Mouse (Mus musculus): Measurements from ENCODE around the gene Dqx1. TPM values are rescaled to one million over a fixed set of nuclear protein-coding genes. Genes with fewer than 3 reads are reported as not detected.

The Dqx1 gene
- total RNA-seq (2023): 1 to 10 TPM; 8.8 to 9.3 TPM

DNA sequence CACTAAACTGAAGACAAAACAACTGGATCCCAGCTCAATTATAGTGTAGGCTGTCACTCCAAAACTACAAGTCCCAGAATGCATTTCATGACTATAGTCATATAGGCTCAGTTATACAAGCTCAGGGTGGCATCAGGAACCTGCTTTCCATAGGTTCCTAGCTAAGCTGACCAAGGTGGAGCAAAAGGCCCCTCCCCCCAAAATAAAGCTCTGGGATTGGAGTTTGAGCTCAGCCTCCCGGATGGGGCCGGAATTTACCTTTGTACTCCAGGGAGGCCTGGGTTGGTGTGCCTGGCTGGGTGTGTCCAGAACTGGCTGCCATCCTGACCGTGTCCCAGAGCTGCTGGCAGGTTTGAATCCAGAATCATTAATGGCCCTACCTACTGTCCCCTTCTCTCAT is at the start of gene Dqx1:
Gene Dqx1 (plus strand): TSS at position 55 of the 400 bp plus-strand sequence.

DNA sequence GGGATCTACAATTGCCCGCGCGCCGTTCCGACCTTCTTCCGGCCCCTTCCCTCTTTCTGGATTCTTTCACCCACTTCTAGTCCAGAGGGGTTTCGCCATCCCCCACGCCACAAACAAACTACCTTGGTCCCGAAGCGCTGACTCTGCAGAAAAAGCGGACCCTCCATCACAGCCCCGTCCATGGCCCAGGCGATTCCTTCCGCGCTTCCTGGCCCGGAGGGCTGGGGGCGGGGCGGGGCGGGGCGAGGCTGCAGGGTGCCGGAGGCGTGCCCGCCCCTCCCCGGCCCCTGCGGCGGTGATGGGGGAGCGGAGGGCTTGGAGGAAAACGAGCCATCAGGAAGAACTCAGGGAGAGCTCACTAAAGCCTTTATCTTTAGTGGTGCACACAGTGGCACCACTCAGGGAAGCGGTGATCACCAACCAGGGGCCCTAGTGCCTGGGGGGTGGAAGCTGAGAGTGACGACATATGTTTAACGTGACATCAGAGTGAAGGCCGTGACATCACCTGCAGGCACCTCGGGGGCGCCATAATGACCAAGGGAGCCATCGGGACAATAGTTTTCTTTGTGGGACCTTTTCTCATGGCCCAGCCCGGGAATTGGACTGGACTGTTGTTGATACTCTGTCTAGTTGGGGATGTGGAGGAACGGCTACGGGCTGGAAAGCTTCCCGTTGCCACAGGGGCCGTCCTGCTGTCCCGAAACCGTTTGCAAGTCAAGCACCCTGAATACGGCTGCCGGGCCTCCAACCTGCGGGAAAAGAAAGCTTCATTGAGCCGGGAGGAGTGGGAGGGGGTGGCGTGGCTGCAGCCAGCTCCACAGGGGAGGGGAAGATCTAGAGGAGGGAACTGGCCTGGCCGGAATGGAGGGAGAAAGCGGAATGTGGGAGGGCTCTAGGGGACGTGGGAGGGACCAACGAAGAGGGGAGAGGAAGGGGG is 24.1 kb upstream of the Dqx1 start, which contains the start of the genes Dok1 and Loxl3:
Gene Dok1 (minus strand): TSS at position 223 of the 937 bp plus-strand sequence.
Gene Loxl3 (plus strand): TSS at position 925 of the 937 bp plus-strand sequence.

DNA sequence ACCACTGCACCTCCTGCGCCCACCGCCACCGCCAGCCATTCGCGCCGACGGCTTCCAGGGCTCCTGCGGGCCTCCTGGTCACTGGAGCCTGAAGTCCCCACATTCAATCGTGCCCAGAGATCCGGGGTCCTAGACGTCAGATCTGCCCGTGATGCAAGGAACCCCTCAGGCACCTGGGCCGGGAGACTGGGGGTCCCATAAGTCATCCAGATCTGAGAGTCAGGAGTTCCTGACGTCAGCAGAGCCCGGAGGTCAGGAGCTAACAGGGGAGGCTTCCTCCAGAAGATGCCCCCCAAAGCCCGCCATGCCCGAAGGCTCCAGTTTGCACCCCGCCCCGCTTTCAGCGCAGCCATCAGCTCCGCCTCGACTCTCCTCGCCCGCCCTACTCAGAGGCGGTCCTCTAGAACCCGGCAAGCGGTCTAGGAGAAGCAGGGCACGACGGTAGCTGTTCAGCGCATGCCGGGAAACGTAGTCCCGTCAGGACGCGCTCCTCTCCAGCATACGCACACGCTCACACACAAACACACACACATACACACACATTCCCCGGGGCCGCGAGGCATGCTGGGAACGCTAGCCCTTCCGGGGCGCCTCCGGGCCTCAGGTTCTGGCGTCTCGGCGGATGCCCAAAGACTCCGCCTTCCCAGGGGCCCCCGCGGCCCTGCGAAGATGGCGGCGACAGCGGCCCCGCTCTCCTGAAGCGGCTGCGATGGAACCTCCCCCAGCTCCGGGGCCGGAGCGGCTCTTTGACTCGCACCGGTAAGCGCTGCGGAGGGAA is 3.4 kb upstream of the Dqx1 start, which contains the start of gene Aup1:
Gene Aup1 (plus strand): TSS at position 448 of the 778 bp plus-strand sequence.

DNA sequence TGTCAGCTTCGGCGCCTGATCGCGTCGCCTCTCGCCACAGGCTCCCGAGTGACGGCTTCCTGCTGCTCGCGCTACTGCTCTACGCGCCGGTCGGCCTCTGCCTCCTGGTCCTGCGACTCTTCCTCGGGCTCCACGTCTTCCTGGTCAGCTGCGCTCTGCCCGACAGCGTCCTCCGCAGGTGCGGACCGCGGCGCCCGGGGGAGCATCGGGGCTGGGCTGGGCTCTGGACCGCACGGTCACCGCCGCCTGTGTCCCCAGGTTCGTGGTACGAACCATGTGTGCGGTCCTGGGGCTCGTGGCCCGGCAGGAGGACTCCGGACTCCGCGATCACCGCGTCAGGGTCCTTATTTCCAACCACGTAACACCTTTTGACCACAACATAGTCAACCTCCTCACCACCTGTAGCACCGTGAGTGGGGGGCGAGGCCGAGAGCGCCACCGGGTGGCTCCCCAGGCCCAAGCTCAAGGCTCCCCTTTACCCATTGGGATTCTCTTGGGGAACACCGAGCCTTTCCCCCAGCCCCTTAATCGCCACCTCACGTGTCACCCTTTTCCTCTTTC is 2.7 kb upstream of the Dqx1 start, which contains the start of gene Htra2:
Gene Htra2 (minus strand): TSS at position 403 of the 561 bp plus-strand sequence.

DNA sequence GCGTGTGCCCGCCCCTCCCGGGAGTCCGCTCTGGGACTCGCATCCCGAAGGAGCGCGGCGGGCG is 12.4 kb downstream of the Dqx1 start, which contains the start of gene Tlx2:
Gene Tlx2 (minus strand): TSS at position 47 of the 64 bp plus-strand sequence.

DNA sequence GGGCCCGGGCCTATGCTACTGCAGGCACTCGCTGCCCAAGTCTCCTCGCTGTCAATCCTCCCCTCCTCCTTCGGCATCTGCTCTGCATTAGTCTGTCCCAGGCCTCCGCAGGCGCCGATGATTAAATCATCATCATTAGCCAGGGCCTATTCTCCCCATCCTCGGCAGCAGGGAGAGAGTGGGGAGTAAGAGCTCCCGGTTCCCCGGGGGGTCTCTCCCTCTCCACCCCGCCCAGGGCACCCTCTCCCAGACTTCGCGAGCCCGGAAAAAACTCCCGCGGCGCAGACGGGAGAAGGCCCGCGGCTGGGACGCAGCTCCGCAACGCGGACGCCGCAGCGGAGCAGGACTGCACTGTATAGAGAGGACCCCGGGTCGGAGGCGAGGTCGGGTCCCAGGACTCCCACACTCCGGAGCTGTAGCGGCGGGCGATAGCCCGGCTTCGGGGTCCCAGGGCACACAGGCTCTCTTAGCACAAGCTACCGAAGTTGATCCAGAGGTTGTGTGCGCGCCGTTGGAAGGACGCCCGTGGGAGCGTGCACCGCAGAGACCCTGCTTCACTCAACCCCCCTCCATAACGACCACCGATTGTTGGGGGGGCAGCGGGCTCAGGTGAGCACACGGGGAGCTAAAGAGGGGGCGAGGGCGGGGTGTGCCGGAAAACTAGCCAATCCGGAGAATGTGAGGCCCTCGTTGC is 20.1 kb downstream of the Dqx1 start, which contains the start of gene Pcgf1:
Gene Pcgf1 (plus strand): TSS at position 240 of the 694 bp plus-strand sequence.

DNA sequence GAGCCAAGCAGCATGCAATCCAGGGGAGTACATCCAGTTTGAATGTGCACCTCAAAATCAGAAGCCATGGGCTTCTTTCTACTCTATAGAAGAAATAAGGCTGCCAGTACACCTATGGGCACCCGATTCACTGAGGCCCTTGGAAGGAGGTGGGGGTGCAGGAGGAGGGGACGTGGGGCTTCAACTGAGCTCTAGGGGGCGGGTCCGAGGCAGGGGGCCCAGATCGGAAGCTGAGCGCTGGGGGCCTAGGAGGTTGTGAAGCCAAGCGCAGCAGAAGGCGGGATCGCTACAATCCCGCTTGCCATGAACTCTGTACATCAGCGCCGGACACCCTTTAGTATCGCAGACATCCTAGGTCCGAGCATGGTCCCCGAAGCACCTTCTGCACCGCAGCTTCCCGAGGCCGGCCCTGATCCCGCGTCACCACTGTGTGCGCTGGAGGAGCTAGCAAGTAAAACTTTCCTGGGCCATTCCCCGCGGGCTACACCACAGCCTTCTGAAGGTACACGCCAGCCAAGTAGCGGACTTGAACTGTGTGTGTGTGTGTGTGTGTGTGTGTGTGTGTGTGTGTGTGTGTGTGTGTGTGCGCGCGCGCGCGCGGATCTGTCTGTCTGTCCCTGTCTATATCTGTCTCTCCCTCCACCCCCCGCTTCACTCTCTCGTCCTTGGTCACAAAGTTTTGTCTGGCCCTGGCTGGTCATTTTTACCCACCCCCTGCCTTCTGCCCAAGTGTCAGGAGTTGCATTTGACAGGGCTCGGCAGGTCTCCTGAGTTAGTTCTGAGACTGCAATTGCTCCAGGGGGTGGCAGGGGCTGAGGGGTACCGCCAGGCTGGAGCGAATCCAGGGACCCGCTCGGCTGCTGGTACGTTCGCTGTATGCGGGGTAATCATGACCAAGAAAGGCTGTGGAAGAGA is 28.7 kb downstream of the Dqx1 start, which contains the start of gene Lbx2:
Gene Lbx2 (plus strand): TSS at position 247 of the 915 bp plus-strand sequence.

DNA sequence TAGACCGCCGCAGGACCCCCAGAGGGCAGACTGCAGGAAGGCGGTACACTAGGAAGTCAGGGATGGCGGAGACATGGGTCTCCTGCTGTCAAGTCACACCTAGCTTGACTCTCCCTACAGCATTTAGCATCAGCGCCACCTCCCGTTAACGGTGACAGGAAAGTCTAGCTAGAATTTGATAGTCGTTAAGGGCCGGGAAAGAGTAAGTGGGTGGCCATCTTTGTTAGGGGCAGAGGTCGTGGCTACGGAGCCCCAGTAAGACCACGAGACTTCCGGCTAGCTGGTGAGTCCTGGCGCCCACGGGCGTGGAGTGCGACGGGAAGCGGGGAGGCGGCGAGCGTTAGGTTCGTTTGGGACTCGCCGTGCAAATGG is 43.7 kb downstream of the Dqx1 start, which contains the start of the genes Ccdc142 and Gm42688:
Gene Ccdc142 (plus strand): TSS at position 286 of the 372 bp plus-strand sequence.
Gene Gm42688 (plus strand): TSS at position 302 of the 372 bp plus-strand sequence.

DNA sequence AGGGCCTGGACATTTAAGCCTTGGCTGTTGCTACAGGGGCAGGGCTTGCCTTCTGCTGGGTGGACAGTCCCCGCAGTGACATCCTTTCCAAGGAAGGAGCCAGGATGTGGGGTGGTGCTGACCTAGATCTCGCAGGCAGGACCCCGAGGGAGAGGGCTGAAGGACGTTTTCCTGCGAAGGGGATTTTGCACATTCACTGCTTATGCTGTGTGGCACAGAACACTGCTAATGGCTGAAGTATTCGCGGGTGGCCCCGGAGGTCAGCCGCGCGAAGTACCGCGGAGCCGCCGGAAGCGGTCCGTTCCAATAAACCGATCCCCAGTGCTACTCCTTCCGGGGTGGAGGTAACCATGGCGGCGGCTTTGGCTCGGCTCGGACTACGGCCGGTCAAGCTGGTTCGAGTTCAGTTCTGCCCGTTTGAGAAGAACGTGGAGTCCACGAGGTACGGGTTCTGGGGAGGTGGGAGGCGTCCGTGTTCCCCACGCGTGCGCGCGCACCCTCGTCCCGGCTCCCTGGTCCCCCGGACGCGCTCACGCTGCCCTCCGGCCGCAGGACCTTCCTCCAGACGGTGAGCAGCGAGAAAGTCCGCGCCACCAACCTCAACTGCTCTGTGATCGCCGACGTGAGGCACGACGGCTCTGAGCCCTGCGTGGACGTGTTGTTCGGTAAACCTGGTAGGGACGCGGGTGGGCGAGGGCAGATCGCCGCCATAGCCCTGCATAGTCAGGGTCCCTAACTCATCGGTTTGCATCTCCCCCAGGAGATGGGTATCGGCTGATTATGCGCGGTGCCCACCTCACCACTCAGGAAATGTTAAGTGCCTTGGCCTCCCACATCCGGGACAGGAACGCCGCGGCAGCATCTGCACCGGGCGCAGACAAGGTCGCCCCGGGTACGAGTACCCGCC is 51.4 kb downstream of the Dqx1 start, which contains the start of gene Mrpl53:
Gene Mrpl53 (plus strand): TSS at position 279 of the 907 bp plus-strand sequence.

DNA sequence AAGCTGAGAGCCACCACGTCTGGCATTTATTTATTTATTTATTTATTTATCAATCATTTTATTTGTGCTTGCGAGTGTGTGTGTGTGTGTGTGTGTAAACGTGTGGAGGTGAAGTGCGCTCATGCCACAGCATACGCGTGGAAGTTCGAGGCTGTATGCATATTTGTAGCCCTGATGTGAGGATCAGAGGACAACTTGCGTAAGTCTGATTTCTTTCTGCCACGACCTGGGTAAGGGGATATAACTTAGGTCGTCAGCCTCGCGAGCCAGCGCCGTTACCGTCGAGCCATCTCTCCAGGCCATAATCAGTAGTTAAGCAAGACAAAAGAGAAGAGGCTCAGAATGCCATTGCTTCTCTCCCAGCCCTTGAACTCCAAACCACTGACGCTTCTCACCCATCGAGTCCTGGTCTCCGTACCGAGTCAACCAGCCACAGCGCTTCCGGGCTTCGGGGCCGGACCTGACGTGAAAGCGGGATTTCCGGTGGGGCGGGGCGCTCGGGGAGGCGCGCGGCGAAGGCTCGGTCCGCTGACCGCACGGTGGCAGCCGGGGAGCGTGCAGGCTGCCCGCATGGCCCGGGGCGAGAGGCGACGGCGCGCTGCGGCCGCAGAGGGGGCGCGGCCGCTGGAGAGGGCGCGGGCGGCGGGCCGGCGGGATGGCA is 57.5 kb downstream of the Dqx1 start, which contains the start of gene Mogs:
Gene Mogs (plus strand): TSS at position 486 of the 661 bp plus-strand sequence.

Other genes starting within 250 kb of the Dqx1 start
- 1 to 10 TPM; 1.3 to 1.8 TPM for gene Sema4f, start 118.1 kb upstream of the Dqx1 start, total RNA-seq (2023)
- gene M1ap, start 110.9 kb upstream of the Dqx1 start, total RNA-seq (2023): 1 to 10 TPM; 2.0 to 5.9 TPM
- gene Dok1, start 24.4 kb upstream of the Dqx1 start, total RNA-seq (2023): 10 to 100 TPM; 36.2 to 38.6 TPM
- gene Loxl3, start 23.7 kb upstream of the Dqx1 start, total RNA-seq (2023): 1 to 10 TPM in 1 of 2 experiments, under 1 TPM in 1; 0.55 to 1.2 TPM
- gene Aup1, start 3.3 kb upstream of the Dqx1 start, total RNA-seq (2023): 100 to 1,000 TPM; 363 to 400 TPM
- gene Htra2, start 2.6 kb upstream of the Dqx1 start, total RNA-seq (2023): 10 to 100 TPM; 51.1 to 60.0 TPM
- gene Tlx2, start 12.4 kb downstream of the Dqx1 start, total RNA-seq (2023): not detected
- gene Pcgf1, start 20.0 kb downstream of the Dqx1 start, total RNA-seq (2023): 10 to 100 TPM; 20.2 to 26.1 TPM
- gene Lbx2, start 28.5 kb downstream of the Dqx1 start, total RNA-seq (2023): under 1 TPM in 1 of 2 experiments, not detected in 1; 0.70 TPM
- gene Ccdc142, start 43.8 kb downstream of the Dqx1 start, total RNA-seq (2023): 10 to 100 TPM; 19.5 to 25.7 TPM
- 10 to 100 TPM; 13.5 to 17.0 TPM for gene Gm42688, start 43.8 kb downstream of the Dqx1 start, total RNA-seq (2023)
- 10 to 100 TPM; 29.8 to 35.3 TPM for gene Mrpl53, start 51.2 kb downstream of the Dqx1 start, total RNA-seq (2023)
- 10 to 100 TPM; 37.3 to 49.6 TPM for gene Mogs, start 57.7 kb downstream of the Dqx1 start, total RNA-seq (2023)
- gene Wbp1, start 63.7 kb downstream of the Dqx1 start, total RNA-seq (2023): 10 to 100 TPM; 46.4 to 46.7 TPM
- 10 to 100 TPM; 35.6 to 40.9 TPM for gene Ino80b, start 67.6 kb downstream of the Dqx1 start, total RNA-seq (2023)
- not detected for gene Rtkn, start 77.6 kb downstream of the Dqx1 start, total RNA-seq (2023)
- gene Wdr54, start 98.6 kb downstream of the Dqx1 start, total RNA-seq (2023): 1 to 10 TPM; 1.1 to 1.8 TPM
- not detected for gene 1700003E16Rik, start 98.6 kb downstream of the Dqx1 start, total RNA-seq (2023)
- gene Dctn1, start 108.1 kb downstream of the Dqx1 start, total RNA-seq (2023): 100 to 1,000 TPM; 113 to 115 TPM
- gene Slc4a5, start 162.0 kb downstream of the Dqx1 start, total RNA-seq (2023): not detected